Mouse (Mus musculus) CD4-positive, CD25-positive, alpha-beta regulatory T cell, adult 2 months (primary cell): ENCODE measurements around the gene Crot.

Experiments used
- DNase-seq: peaks from one replicate; pipeline ENCODE4 v3.0.0-alpha.2; 2012; ENCODE audit warnings: low read depth, low spot score

The Crot gene

DNA sequence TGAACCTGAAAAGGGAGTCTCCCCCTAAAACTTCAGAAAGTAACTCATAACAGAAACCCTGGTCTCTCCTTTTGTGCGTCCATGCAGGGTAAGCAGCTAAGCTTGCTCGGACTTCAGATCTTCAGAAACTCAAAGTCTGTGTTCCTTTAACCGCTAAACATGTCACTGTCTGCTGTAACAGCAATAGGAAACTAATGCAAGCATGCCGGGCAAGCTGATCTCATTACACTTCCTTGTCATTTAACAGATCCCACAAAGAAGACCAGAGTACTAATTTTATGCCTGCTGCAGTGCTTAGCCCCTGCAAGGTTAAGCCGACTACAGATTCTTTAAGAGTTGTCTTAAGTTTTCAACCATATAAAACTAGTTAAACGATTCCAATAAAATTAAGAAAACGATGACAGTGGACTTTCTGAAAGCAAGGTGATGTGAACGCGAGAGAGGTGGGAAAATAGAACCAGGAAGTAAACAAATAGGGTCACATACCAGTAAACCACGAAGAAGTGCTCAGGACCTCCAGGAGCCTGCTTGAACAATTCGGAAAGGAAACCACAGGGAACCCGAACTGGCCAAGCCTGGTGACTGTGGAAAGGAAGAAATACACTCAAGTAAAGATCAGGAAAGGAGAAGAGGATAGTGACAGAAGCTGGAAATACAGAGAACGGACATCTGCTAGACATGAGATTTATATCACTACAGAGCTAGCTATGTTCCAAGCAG is 998 bp downstream of the Crot start:
- DNase-seq: peak; percentile 23

DNA sequence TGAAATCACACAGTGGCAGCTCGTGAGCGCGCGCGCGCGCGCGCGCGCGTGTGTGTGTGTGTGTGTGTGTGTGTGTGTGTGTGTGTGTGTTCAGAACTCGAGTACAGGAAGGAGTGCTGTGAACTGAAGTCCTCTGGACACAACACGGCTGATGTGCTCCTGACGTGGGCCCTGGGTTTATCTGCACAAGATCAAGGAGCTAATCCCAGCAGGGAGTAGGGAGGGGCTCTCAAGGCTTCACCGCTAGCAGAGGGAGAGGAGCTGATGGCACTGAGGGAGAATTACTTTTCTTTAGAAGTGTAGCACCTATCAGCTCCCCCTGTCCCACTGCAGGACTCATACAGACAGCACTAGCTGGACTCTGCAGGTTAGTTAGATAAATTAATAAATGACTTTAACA is 5.5 kb downstream of the Crot start:
- no peak for DNase-seq

DNA sequence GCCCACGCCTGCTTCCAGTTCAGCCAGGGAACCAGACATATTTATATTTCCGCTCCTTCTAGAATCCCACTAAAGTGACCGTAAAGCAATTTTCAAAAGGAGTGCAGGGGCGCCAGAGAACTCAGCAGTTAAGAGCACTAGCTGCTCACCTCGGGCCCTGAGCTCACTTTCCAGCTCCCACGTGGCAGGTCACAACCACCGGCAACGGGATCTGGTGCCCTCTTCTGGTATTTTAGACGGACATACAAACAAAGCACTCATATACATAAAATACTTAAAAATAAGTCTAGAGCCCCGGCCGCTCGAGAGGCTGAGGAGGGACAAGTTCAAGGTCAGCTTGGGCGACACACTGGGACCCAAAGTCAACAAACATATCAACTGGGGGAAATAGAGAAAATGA is 6.6 kb downstream of the Crot start:
- DNase-seq: no peak

DNA sequence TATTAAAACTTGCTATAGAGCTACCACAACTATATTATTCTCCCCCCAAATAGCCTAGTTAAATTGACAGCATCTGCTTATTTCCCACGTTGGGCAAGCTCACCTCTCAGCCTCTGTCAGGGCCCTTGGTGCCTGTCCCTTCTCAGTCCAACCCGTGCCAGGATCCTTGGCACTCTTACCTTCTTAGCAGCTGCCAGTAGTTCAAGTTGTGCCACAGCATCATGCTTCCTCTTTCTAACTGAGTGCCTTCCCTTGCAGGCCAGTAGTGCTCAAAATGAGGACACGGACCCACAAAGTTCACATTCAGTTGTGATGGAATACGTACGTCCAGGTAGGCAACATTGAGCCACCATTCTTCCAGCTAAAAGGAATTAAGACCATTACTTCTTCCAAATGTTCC is 9.2 kb downstream of the Crot start:
- DNase-seq: no peak

DNA sequence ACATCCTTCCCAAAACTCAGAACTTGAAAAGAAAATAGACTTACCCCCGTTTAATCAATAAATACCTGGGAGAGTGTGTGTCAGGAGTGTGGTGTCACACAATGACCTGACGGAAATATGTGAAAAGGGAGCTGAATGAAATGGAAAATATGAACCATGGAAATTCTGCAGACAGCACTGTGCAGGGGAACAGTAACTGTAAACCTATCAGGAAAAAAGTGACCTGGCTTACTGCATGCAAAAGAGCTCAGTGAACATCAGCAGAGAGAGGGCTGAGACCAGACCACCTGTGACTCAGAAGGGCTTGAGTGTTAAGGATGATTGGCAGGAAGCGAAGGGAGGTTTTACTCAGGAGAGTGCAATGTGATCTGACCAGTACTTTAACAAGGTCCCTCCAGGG is 11.7 kb downstream of the Crot start:
- no peak for DNase-seq

DNA sequence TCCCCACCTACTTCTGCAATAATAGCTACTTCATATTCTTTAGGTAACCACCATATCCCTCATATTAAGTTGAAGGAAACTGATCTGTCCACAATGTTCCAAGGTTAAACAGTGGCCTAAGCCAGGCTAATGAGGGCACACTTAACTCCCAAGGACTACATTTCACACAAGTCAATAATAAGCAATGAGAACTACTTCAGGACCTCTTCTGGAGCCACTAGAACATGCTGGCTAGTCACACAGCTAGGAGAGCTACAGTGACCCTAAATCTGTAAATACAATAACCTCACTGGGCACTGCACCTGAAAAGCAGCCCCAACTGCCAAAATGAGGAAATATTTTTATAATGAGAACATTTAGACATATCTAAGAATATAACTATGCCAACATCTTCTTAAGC is 22.4 kb downstream of the Crot start:
- no peak for DNase-seq

DNA sequence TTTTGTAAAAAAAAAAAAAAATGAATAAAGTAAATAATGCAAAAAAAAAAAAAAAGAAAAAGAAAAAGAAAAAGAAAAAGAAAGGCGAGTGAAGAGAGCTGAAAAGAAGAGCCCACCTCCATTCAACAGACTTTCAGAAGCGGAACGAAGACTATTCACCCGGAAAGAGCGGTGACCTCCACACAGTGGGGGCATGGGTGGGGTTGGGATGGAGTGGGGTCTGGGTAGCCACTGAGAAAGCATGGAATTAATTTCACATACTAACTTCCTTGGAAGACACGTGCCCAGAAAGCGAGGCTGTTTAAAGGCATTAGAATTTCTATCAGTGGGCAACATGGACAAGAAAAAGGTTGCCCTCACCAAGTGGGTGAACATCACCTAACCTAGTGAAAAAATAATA is 24.8 kb downstream of the Crot start:
- DNase-seq: no peak

DNA sequence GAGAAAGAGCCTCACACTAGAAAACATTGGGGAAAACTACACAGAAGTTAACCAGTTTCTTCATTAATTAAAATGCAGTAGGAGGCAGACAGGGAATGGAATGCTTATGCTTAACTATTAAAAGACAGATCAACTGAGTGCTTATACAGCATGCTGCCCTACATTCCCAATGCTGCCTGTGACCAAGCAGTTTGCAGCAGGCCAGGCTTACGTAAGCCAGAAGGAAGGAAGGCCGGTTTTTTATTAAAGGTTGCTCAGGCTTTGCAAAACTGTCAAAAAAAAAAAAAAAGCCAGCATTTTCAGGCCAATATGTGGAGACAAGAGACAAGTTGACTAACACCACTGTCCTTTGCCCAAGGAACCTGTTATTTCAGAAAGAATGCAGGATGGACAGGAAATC is 26.4 kb downstream of the Crot start:
- no peak for DNase-seq

DNA sequence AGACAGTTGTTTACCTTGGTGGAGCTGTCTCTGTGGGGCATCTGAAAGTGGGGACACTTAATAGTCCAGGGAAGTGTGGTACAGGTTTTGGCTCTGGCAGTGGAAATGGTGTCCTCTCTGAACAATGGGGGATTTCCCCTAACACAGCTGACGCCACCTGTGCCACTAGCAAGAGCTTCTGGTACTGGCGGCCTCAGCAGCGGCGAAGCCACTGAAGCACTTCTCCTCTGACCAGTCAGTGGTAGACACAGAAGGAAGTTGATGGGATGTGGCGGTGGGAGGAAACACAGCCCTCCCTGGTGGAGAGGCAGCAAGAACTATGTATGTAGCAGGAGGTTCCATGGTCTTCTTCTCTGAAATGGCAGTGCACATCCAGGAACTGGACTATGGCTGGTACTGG is 32.6 kb downstream of the Crot start:
- no peak for DNase-seq

DNA sequence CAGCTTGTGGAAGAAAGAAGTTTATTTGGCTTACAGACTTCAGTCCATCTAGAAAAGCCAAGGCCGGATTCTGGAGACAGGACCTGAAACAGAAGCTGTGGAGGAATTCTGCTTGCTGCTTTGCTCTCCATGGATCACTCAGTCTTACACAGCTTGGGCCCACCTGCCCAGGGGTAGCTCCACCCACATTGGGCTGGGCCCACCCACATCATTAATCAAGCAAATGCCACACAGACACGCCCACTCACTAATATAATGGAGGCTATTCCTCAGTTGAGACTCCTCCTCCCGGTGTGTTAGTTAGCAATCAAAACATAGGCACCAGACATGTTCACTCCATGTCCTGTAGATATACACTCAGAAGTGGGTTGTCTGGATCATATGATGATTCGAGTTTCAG is 36.6 kb downstream of the Crot start:
- DNase-seq: no peak

DNA sequence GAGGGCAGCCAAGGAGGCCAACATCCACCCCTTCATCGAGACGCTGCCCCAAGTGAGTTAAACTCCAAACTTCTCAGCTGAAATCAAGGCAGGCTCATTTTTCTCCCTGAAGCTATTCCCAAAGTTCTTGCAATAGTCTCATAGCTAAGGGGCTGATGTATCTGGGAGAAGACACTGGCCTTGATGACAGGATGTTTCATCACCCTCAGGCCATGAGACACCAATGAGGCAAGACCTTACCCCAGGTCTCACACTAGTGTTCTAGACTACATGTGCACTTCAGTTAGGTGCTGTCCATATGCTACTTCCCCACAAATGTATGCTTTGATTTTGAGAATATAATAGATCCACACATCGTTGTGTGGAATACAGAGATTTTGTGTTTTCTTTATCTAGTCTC is 41.6 kb downstream of the Crot start:
- DNase-seq: no peak

DNA sequence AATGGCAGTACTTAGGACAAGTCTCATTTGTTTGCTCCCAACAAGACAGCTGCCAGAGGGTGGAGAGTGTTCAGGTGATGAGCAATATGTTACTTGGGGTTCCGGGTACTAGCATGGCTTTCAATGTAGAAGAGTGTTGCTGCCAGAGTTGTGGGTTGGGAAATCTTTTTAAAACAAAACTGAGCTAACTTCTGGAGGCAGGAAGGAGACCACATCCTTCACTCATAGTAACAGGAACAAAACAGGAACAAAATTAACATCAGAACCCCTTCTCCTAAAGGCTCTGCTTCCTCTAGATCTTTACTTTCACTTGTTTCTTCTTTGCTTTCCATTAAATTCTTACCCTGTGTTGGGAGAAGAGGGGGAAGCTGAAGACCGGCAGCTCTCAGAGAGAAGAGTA is 43.5 kb downstream of the Crot start:
- DNase-seq: no peak

DNA sequence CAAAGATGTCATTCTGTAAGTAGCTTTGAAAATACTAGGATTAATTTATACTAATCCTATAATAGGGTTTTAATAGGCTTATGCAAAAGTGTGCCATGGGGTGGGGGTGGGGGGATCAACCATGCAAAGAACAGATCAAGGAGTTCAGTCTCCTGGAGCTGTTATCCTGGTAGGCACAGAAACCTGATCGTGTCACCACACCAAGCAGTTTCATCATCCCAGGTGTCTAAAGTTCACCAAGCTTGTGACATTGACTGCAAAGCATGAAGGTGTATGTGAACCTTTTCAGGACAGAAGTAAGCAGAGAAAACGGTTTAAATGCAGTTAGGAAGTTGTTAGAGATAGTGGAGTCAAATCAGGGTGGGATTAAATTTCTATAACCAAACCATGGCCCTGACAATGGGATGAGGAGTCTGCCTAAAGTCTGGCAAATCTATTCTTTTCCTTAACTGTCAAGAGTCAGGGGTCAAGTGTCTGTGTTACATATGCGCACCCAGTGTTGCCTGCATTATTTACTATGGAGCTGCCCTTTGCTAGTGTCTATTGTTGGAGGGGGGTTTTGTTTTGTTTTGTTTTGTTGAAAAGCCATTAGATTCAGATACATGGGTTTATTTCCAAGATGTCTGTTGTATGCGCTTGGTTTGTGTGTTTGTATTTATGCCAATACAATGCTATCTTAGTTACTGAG is 49.6 kb downstream of the Crot start:
- no peak for DNase-seq

DNA sequence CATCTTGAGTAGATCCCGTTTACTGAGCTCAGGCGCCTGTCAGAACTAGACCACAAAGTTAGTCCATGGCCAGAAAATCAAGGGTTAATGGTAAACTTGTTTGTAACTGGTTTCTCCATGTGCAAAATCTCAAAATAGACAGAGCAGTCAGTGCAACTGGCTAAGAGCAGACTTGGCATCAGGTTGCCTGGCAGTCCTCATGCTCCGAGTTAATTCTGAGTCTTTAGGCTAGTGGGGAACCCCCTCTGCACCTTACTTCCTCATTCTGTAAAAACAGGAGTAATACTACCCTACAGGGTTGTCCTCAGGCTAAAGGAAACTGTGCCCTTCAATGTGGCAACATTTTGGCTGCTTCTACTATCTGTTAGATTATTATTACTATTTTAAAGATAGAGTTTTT is 53.3 kb downstream of the Crot start:
- DNase-seq: peak; percentile 24

DNA sequence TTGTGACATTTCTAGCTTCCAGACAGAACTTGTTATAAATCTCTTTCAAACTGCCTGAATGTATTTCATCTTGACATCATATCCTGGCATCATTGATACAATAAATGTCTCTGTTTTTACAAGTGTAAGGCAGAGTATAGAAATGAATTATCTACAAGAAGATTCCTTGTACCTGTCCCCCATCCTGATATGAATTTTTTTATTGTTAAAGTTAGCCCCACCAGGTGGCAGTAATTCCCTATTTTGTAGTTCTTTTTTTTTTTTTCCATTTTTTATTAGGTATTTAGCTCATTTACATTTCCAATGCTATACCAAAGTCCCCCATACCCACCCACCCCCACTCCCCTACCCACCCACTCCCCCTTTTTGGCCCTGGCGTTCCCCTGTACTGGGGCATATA is 55.9 kb downstream of the Crot start:
- peak; percentile 37 for DNase-seq

DNA sequence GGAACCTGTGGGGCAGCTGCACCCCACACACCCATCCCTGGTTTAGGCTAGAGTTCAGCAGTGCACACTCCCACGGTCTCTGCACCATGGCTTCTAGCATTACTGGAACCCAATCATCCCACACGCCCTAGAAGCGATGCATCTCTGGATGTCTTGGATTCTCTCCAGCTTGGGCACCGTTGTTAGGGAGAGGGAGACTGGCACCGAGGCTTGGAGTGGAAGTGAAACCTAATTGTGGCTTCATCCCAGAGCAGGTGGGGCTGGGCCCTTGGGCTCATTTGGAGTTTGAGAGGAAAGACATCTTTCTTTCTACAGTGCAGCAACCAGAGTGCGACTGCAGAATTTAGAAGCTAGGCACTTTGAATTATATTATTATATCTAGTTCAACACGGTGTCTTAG is 59.2 kb downstream of the Crot start:
- no peak for DNase-seq

DNA sequence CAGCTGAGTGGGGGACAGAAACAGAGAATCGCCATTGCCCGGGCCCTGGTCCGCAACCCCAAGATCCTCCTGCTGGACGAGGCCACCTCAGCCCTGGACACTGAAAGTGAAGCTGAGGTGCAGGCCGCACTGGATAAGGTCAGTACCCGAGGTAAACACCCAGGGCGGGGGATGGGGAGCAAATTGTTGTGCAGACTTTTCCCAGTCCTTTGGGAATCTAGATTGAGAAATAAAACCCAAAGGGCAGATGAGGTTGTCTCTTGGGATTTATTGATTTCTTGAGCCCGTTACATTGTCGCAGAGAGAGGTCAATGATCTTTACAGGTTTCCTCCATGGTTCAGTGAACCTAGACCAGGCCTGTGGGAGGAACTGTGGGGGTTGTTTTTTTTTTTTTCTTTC is 68.7 kb downstream of the Crot start:
- DNase-seq: no peak

DNA sequence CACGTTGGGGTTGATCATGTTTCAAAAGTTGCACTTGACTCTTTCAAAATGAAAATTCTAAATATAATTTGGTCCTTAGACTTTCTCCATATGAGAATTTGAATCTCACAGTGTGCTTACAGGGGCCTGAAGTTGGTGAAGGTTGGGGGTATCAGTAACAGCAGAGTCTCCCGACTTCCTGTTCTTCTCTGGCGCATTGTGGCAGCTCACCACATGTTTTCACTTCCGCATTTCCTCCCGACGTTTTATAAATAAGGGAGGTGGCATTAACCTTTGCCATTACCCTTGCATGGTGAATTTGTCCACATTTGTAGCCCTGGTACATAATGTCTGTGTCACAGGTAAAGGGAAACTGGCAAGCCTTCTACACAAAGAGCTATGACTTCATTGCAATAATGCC is 80.1 kb downstream of the Crot start:
- peak; percentile 4 for DNase-seq

DNA sequence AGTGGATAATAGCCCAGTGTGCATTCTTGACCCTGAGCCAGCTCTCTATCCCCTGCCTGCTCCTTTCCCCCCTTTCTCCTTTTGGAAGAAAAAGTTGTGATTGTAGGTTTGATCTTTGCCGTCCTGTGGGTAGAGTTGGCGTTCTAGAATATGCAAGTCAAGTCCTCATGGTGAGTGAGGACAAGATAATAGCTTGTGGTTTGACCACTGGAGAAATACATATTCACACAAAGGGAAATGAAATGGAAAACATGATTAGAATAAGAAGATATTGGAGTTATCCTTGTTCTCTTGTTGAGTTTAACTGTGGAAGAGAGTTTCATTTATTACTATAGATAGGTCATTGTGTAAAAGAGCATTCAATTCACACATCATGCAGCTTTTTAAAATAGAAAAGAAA is 80.7 kb downstream of the Crot start:
- DNase-seq: no peak
